Mouse (Mus musculus) lung, embryonic 15.5 days (tissue): ENCODE measurements around the gene Hs6st3. TPM values are rescaled to one million over a fixed set of nuclear protein-coding genes. Genes with fewer than 3 reads are reported as not detected.
"Not testable (repeated sequence)": the region's sequence is repeated elsewhere in the genome, so short reads cannot be mapped to it uniquely, and the experiment has no call there.

Experiments
- ATAC-seq: fragments of 200-750 bp; cut with Nextera tagmentation; 2 replicates; pipeline ENCODE4 v1.8.0; 2017; ENCODE audit warnings: moderate number of reproducible peaks, borderline replicate concordance; ENCODE audit not compliant: low FRiP score, low TSS enrichment; ENCODE audit errors: extremely low read depth
- H3K27ac ChIP-seq: fragments of 300-500 bp; sonication (generic); 2 replicates; pipeline ENCODE4 v1.5.1; 2015; ENCODE audit warnings: moderate library complexity, mild to moderate bottlenecking, inconsistent platforms
- H3K27me3 ChIP-seq: fragments of 300-500 bp; sonication (generic); 2 replicates; pipeline ENCODE4 v1.6.1; 2015; ENCODE audit warnings: inconsistent platforms
- H3K36me3 ChIP-seq: fragments of 300-500 bp; sonication (generic); 2 replicates; pipeline ENCODE4 v1.6.1; 2015; ENCODE audit warnings: inconsistent platforms
- H3K4me1 ChIP-seq: fragments of 300-500 bp; sonication (generic); 2 replicates; pipeline ENCODE4 v1.6.1; 2015; ENCODE audit warnings: inconsistent platforms
- H3K4me2 ChIP-seq: fragments of 300-500 bp; sonication (generic); 2 replicates; pipeline ENCODE4 v1.6.1; 2015; ENCODE audit warnings: inconsistent platforms, mild to moderate bottlenecking, moderate library complexity
- H3K4me3 ChIP-seq: fragments of 300-500 bp; sonication (generic); 2 replicates; pipeline ENCODE4 v1.5.1; 2015; ENCODE audit warnings: mild to moderate bottlenecking, inconsistent platforms
- H3K9ac ChIP-seq: fragments of 300-500 bp; sonication (generic); 2 replicates; pipeline ENCODE4 v1.6.1; 2015; ENCODE audit warnings: inconsistent platforms
- H3K9me3 ChIP-seq: fragments of 300-500 bp; sonication (generic); 2 replicates; pipeline ENCODE4 v1.6.1; 2016; ENCODE audit warnings: inconsistent platforms
- WGBS: fragments of 180-500 bp; shearing (Covaris S2); methylation state at CpG from one replicate; pipeline ENCODE4 v1.1.7; 2015; 5-methylcytosine and 5-hydroxymethylcytosine counted together
- polyA plus RNA-seq: library from polyadenylated mRNA; unstranded; fragments of >200 nt; fragmentation: Nextera tagmentation; extraction: Ambion mirVana; gene quantifications from 2 replicates; pipeline ENCODE4 v1.2.1, GENCODE M21; 2015

Gene Hs6st3
- polyA plus RNA-seq, 1 experiment from 2014 or later, result 1.8 TPM

DNA sequence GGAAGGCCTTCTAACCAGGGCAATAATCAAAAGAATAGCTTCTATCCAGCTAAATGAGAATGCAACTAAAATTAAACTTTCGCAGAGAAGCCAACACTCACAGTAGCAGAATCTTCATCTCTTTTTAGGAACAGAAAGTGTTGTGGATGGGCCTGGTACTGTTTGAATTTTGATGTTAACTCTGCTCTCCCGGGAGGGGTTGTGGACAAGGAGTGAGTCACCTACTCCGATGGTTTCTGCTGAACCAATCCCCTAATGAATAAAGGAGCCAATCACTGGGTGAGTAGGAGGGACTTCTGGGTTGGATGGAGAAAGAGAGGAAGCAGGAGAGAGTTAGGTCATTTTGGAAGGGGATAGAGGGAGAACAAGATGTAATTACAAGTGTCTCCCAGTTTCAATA, 117.3 kb downstream of the Hs6st3 start:
- Histone ChIP-seq H3K9me3 (no peaks in the 10 kb centered on the region), H3K4me2 (no peak overlapping the region), H3K27ac (no peak overlapping the region), H3K4me1 (no peaks in the 10 kb centered on the region), H3K4me3 (no peak overlapping the region), H3K36me3 (no peaks in the 10 kb centered on the region), H3K9ac (no peak overlapping the region), H3K27me3 (no peaks in the 10 kb centered on the region)
- no peak for ATAC-seq
- whole genome bisulfite sequencing, result 70% methylated on average over 3 of the region's 3 CpGs

DNA sequence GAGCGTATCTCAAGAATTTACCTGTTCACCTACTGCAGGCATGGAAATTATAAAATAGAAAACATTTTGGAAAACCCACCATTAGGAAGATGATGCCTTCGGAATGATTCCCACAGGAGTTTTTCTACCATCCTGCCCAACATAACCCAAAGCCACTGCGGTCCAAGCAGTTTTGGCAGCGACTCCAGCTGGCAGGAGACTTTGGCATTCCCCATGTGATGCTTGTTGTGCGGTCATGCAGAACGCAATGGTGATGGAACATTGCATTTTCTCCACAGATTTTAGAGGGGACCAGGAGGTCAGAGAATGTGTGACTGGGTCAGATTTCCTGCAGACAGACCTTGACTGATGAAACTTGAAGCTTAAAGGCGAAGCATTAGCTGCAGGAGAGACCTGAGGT, 118.9 kb downstream of the Hs6st3 start:
- Histone ChIP-seq H3K9me3 (no peaks in the 10 kb centered on the region), H3K36me3 (no peaks in the 10 kb centered on the region), H3K9ac (no peak overlapping the region), H3K4me3 (no peak overlapping the region), H3K4me1 (no peaks in the 10 kb centered on the region), H3K4me2 (no peak overlapping the region), H3K27me3 (no peaks in the 10 kb centered on the region), H3K27ac (no peak overlapping the region)
- WGBS, result 77% methylated on average over 7 of the region's 7 CpGs
- ATAC-seq, result no peak

DNA sequence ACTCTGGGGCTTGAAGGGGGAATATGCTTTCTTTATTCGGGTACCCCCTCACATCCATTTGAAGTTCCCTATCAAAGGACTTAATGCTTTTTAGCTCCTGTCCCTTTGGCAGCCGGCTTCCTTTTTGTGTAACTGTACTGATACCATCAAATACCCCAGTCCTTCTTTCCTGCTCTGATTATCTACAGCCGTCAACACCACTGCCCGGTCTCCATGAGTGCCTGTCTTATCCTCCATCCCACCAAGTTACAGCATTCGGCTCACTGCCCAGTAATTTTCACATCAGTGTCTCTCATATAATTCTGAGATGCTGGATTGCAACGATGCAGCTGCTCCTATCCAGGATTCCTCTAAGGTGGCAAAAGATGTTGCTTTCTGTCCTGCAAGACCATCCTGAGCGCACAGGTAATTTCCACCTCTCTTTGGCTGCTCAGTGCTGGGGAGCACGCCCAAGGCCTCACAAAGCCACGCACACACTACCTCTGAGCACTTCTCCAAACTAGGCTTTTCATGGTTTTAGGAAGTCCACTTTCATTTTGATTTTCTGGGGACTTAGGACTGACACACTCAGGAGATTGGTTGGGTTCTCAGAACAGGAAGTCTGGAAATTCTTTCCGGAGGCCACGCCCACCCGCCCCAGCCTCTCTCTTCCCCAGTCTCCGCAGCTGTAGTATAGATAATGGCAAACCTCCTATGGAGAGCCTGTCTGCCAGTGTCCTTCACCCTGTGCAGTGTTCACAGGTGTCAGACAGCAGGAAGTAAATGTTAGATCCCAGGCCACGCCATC, 122.2 kb downstream of the Hs6st3 start:
- Histone ChIP-seq H3K4me3 (no peak overlapping the region), H3K4me1 (no peaks in the 10 kb centered on the region), H3K27ac (no peak overlapping the region), H3K9me3 (no peaks in the 10 kb centered on the region), H3K4me2 (no peak overlapping the region), H3K36me3 (no peaks in the 10 kb centered on the region), H3K9ac (no peak overlapping the region), H3K27me3 (no peaks in the 10 kb centered on the region)
- 62% methylated on average over 14 of the region's 14 CpGs for WGBS
- no peak for ATAC-seq

DNA sequence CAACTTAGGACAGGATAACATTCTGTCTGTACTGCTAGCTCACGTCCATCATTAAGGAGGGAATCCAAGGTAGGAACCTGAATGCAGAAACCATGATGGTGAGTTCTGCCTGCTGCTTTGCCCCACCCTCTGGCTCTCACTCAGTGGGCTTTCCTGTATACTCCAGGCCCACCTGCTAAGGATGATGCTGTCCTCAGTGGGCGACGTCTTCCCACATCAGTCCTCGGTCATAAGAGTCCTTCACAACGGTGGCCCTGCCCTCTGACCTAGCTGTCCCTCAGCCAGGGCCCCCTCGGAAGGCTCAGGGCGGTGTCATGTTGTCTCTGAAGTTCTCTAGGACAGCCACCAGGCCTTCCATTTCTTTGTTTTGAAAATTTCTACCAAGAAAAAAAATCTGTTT, 128.2 kb downstream of the Hs6st3 start:
- H3K27me3 ChIP-seq, result no peaks in the 10 kb centered on the region
- no peak for ATAC-seq
- H3K4me3 ChIP-seq, result no peak overlapping the region
- no peaks in the 10 kb centered on the region for H3K9me3 ChIP-seq
- no peak overlapping the region for H3K4me2 ChIP-seq
- H3K27ac ChIP-seq, result no peak overlapping the region
- 73% methylated on average over 7 of the region's 7 CpGs for whole genome bisulfite sequencing
- H3K9ac ChIP-seq, result no peak overlapping the region
- no peaks in the 10 kb centered on the region for H3K36me3 ChIP-seq
- no peaks in the 10 kb centered on the region for H3K4me1 ChIP-seq

DNA sequence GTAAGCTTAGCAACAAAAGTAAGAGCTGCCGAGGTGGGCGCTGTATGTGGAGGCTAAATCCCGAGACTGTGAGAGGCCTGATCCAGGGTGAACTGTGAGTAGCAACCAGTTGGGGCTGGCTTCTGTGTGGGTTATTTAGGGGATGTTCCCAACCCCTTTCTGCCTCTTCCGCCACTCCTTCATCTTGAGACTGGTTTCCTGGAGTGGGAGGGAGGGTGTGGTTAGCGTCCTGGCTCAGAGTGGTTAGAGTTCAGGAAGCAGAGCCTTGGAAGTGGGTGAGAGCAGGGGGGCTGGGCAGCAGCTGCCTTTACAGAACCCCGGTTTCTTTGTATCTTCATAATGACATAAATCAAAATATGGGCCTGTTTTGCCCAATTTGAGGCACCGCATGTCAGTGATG, 134.9 kb downstream of the Hs6st3 start:
- 63% methylated on average over 7 of the region's 7 CpGs for WGBS
- Histone ChIP-seq H3K27me3 (no peaks in the 10 kb centered on the region), H3K9me3 (no peaks in the 10 kb centered on the region), H3K27ac (no peak overlapping the region), H3K4me3 (no peak overlapping the region), H3K4me1 (0 out of 2 replicates have a peak, but pooled peaks cover 4% of the 10 kb centered on the region), H3K4me2 (no peak overlapping the region), H3K36me3 (no peaks in the 10 kb centered on the region), H3K9ac (no peak overlapping the region)
- ATAC-seq, result no peak

DNA sequence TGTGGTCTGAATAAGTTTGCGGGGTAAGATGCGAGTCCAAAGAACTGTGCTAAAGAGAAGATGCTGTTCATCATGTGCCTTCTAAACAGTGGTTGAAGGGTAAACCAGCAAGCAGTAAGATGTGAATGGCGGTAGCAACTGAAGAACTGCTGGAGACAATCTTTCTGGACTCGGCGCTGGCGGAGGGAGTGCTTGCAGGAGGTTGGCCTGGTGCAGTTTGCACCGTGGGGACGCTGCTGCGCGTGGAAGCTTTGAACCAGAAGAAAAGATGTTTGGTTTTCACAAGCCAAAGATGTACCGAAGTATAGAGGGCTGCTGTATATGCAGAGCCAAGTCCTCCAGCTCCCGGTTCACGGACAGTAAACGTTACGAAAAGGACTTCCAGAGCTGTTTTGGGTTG, 140.0 kb downstream of the Hs6st3 start:
- WGBS, result 89% methylated on average over 11 of the region's 15 CpGs
- H3K9me3 ChIP-seq, H3K27ac ChIP-seq, H3K4me3 ChIP-seq, ATAC-seq, H3K36me3 ChIP-seq, H3K4me1 ChIP-seq, H3K4me2 ChIP-seq, H3K9ac ChIP-seq, H3K27me3 ChIP-seq: not testable (repeated sequence)

DNA sequence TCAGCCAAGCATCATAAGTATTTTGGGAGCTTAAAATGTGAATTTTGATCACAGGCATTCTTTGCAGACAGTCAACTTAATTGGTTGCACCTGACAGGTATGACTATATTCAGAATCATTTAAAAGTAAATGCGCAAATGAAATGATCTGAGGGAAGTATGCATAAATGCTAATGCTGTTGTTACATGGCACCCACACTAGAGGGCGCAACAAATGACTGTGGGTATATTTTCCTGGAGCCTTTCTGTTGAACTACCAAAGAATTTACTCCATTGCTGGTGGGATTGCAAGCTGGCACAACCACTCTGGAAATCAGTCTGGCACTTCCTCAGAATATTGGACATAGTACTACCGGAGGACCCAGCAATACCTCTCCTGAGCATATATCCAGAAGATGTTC, 145.8 kb downstream of the Hs6st3 start:
- H3K27me3 ChIP-seq, result no peaks in the 10 kb centered on the region
- no peaks in the 10 kb centered on the region for H3K4me1 ChIP-seq
- H3K9ac ChIP-seq, result no peak overlapping the region
- no peak overlapping the region for H3K4me2 ChIP-seq
- H3K9me3 ChIP-seq, result no peaks in the 10 kb centered on the region
- H3K27ac ChIP-seq, result no peak overlapping the region
- no peak overlapping the region for H3K4me3 ChIP-seq
- WGBS, result 83% methylated on average over 3 of the region's 3 CpGs
- no peaks in the 10 kb centered on the region for H3K36me3 ChIP-seq
- ATAC-seq, result no peak

DNA sequence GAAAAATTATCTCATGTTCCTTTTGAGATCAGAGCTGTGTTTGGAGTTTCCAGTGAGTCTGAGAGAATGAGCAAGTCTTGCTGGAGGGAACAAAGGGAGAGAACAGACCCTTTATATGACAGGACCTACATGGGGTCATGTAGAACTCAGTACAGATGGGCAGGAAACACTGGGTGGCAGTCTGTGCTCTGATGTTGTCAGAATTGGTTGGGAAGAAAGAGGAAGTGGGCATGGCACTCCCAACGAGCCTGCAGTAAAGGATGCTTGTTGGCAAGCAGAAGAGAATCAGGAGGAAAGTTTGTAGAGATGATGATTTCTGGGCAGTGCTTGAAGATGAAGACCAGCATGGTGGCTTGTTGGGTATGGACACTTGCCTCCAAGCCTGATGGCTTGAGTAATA, 151.5 kb downstream of the Hs6st3 start:
- no peak overlapping the region for H3K27ac ChIP-seq

DNA sequence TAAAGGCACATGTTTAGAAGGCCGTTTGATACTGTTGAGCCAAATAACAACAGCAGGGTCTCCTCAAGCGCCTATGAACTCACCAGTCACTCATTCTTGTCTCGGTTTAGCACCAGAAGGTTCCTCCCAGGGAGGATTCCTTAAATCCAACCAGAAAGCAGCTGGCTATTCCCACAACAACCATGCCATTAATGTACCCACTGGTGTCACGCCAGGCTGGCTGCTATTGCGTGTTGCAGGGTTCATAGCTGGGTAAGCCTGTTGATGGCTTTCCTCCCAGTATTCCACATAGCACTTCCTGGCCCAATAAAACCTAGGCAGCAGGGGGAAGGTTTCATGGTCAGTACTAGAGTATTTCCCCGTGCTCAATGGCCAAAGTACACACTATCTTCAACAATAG, 155.9 kb downstream of the Hs6st3 start:
- H3K27ac ChIP-seq, result no peak overlapping the region
- no peak overlapping the region for H3K4me3 ChIP-seq
- 83% methylated on average over 6 of the region's 6 CpGs for WGBS
- no peaks in the 10 kb centered on the region for H3K4me1 ChIP-seq
- H3K9me3 ChIP-seq, result no peaks in the 10 kb centered on the region
- H3K36me3 ChIP-seq, result no peaks in the 10 kb centered on the region
- H3K4me2 ChIP-seq, result no peak overlapping the region
- H3K9ac ChIP-seq, result no peak overlapping the region
- H3K27me3 ChIP-seq, result no peaks in the 10 kb centered on the region
- ATAC-seq, result no peak

More for the DNA sequence above, 151.5 kb downstream of the Hs6st3 start:
- no peak for ATAC-seq
- no peaks in the 10 kb centered on the region for H3K9me3 ChIP-seq
- H3K4me3 ChIP-seq, result no peak overlapping the region
- no peaks in the 10 kb centered on the region for H3K27me3 ChIP-seq
- no peak overlapping the region for H3K4me2 ChIP-seq
- H3K36me3 ChIP-seq, result no peaks in the 10 kb centered on the region
- WGBS, result 48% methylated on average over 1 of the region's 1 CpGs
- H3K9ac ChIP-seq, result no peak overlapping the region
- no peaks in the 10 kb centered on the region for H3K4me1 ChIP-seq

DNA sequence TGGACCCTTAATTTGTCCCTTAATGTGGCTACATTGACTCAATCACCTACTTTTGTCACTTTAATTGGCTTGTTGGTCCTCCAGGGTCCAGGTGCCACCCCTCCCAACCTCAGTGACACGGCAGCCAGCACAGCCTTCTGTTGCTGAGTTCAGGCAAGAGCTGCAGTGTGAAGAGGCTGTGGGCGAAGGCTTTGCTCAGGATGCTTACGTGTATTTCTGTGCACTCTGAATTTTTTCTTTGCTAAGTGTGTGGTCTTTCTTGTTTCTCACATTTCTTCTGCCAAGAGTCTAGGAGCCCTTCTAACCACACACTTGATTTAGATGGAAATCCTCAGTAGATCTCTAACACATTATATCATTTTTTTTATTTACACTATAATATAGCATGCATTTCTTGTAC, 168.3 kb downstream of the Hs6st3 start:
- no peaks in the 10 kb centered on the region for H3K36me3 ChIP-seq
- no peak for ATAC-seq
- no peaks in the 10 kb centered on the region for H3K9me3 ChIP-seq
- H3K27ac ChIP-seq, result no peak overlapping the region
- H3K4me3 ChIP-seq, result no peak overlapping the region
- H3K27me3 ChIP-seq, result no peaks in the 10 kb centered on the region
- 29% methylated on average over 3 of the region's 3 CpGs for WGBS
- peaks cover 6% of the 10 kb centered on the region; the same call in 1 of the 2 replicates for H3K4me1 ChIP-seq
- no peak overlapping the region for H3K9ac ChIP-seq
- no peak overlapping the region for H3K4me2 ChIP-seq

DNA sequence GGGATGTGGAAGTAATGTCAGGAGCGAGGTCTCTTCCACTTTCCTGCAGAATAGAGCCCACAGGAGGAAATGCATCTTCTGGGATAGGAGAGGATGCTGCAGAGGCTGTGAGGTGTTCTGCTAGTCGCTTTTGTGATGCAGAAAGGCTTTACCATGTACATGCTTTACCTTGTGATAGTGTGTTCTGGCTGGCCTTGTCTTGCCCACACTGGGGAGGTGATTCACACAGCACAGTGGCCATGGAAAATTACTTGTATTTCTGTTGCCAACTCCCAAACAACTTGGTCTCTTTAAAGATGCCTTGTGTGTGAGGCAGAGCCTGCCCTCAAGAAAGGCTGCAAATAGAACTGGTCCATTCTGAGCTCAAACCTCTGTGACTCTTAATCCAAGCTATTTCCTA, 180.2 kb downstream of the Hs6st3 start:
- ATAC-seq, result no peak
- H3K9ac ChIP-seq, result no peak overlapping the region
- H3K27ac ChIP-seq, result no peak overlapping the region
- no peak overlapping the region for H3K4me2 ChIP-seq
- no peaks in the 10 kb centered on the region for H3K36me3 ChIP-seq
- H3K4me3 ChIP-seq, result no peak overlapping the region
- WGBS, result 85% methylated on average over 2 of the region's 2 CpGs
- H3K4me1 ChIP-seq, result no peaks in the 10 kb centered on the region
- H3K9me3 ChIP-seq, result no peaks in the 10 kb centered on the region
- no peaks in the 10 kb centered on the region for H3K27me3 ChIP-seq

DNA sequence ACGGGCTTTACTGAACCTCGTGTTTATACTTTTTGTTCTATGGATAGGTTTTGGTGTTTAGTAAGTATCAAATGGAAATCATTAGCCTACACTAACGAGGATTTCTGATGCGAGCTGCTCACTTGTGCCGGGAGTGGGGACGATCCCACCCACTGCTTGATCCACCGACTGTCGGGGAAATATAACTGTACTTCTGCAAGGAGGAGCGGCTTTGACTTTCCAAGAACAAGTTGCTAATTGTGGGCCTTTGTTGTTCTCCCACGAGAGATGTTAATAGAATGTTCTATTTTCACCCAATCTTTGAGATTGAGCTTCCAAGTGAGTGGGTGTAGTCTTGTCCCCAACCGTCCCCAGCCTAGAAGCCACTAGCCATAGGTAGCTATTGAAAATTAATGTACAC, 209.1 kb downstream of the Hs6st3 start:
- Histone ChIP-seq H3K4me1 (no peaks in the 10 kb centered on the region), H3K27ac (no peak overlapping the region), H3K4me3 (no peak overlapping the region), H3K36me3 (no peaks in the 10 kb centered on the region), H3K27me3 (no peaks in the 10 kb centered on the region), H3K9me3 (no peaks in the 10 kb centered on the region), H3K4me2 (no peak overlapping the region), H3K9ac (no peak overlapping the region)
- no peak for ATAC-seq
- 86% methylated on average over 11 of the region's 11 CpGs for WGBS

DNA sequence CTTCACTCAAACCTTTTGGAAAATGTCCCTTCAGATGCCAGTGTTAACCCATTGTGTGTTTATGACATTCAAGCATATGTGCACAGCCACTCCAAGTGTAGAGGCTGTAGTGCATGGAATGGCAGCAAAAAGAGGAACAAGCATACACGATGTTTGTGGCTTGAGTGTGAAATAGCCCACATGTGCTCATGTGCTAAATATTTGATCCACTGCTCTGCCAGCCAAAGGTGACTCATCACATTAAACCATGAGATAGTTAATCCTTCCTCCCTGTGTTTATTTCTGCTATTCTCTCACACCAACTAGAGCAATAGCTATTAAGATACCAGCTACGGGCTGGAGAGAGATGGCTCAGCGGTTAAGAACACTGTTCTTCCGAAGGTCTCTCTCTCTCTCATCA, 223.3 kb downstream of the Hs6st3 start:
- Histone ChIP-seq H3K4me3 (no peak overlapping the region), H3K4me2 (no peak overlapping the region), H3K4me1 (no peaks in the 10 kb centered on the region), H3K27ac (no peak overlapping the region), H3K27me3 (no peaks in the 10 kb centered on the region), H3K9ac (no peak overlapping the region), H3K36me3 (no peaks in the 10 kb centered on the region), H3K9me3 (no peaks in the 10 kb centered on the region)
- no peak for ATAC-seq
- WGBS, result 83% methylated on average over 4 of the region's 4 CpGs
